Comparison of ENCODE assay signal across 8 mouse cellular contexts in the genomic region with DNA sequence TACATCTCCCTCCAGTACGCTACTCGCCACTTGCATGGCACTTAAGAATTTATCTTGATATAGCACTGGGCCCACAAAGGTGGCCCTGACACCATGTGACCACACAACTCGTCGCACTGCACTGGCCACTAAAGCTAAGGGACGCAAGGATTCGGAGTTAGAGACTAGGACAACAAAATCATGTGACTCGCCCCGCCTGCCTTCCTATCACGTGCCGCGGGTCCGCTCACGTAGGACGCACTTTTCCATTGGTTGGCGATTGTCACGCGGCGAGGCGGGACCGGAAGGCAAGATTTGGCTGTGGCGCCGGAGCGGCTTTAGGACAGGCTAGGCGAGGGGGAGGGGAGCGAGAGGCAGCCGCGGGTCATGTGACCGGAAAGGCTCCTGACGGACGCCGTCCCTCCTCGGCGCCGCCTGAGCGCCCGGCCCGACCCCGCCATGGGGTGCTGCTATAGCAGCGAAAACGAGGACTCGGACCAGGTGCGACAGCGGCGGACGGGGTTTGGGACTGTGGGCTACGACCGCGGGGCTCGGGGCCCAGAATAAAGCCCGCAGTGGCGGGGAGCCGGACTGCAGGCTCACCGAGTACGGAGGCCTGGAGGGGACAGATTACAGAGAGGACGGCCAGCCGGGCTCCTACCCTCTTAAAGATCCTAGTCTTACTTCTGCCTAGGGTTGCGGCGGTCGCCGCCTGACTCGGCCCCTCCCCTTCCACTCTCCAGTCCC. TPM values are rescaled to one million over a fixed set of nuclear protein-coding genes. Genes with fewer than 3 reads are reported as not detected.
A peak's percentile ranks its signal among the peaks of the same experiment; 100 is the strongest.
DNase-seq lines count a peak whose midpoint lies in the region; ATAC-seq and TF ChIP-seq lines count a peak whose summit lies in the region.

A gene (plus strand): TSS at position 344 of the 726 bp plus-strand sequence.

- peak; percentile 98 for ATAC-seq in kidney, embryonic 14.5 days (ENCODE audit: low FRiP score, low TSS enrichment)
- ATAC-seq in limb, embryonic 15.5 days (ENCODE audit: insufficient number of reproducible peaks, low FRiP score, low TSS enrichment, low read depth), result peak; percentile 98

- peaks cover 36% of the 10 kb centered on the region for H3K4me1 ChIP-seq in bone marrow macrophage, adult 2 months (ENCODE audit: control insufficient read depth, insufficient read depth, low read length)
- peaks cover 15% of the 10 kb centered on the region; the same call in 1 of the 2 replicates for H3K4me1 ChIP-seq in embryonic fibroblast, embryonic 13.5 days (ENCODE audit: control insufficient read depth, insufficient read depth, low read length)
- H3K4me1 ChIP-seq in kidney, embryonic 14.5 days (ENCODE audit: control insufficient read depth, insufficient read depth, low read length), result peaks cover 18% of the 10 kb centered on the region
- H3K4me1 ChIP-seq in limb, embryonic 15.5 days, result peaks cover 26% of the 10 kb centered on the region

- H3K4me2 ChIP-seq in kidney, embryonic 14.5 days (replicated peaks; ENCODE audit: low read depth, low read length), result peak within 1 kb of the TSS; percentile 63
- H3K4me2 ChIP-seq in limb, embryonic 15.5 days, result peak within 1 kb of the TSS; percentile 64

- TF ChIP-seq POLR2A in bone marrow macrophage, adult 2 months (IDR thresholded peaks at IDR 0.05; ENCODE audit: borderline replicate concordance, low read depth, low read length), result no peak
- peak; percentile 95 for TF ChIP-seq POLR2A in embryonic fibroblast, embryonic 13.5 days (IDR thresholded peaks at IDR 0.05; ENCODE audit: low read depth, low read length)

- 0 out of 2 replicates have a peak, but pooled peaks cover 3% of the 10 kb centered on the region for H3K9me3 ChIP-seq in kidney, embryonic 14.5 days (ENCODE audit: control insufficient read depth, low read length)
- H3K9me3 ChIP-seq in limb, embryonic 15.5 days, result no peaks in the 10 kb centered on the region

- H3K27ac ChIP-seq in bone marrow macrophage, adult 2 months (ENCODE audit: insufficient read depth, low read depth, low read length), result peak within 1 kb of the TSS; percentile 96
- H3K27ac ChIP-seq in embryonic fibroblast, embryonic 13.5 days (ENCODE audit: insufficient read depth, low read length), result peak within 1 kb of the TSS; percentile 75
- peak within 1 kb of the TSS; percentile 80 for H3K27ac ChIP-seq in kidney, embryonic 14.5 days (ENCODE audit: low read depth, low read length)
- peak within 1 kb of the TSS; percentile 98 for H3K27ac ChIP-seq in limb, embryonic 15.5 days

- peak within 1 kb of the TSS; percentile 65 for H3K4me3 ChIP-seq in bone marrow macrophage, adult 2 months (ENCODE audit: insufficient read depth, low read length)
- peak within 1 kb of the TSS; percentile 96 for H3K4me3 ChIP-seq in embryonic fibroblast, embryonic 13.5 days (ENCODE audit: insufficient read depth, low read length)
- peak within 1 kb of the TSS; percentile 54 for H3K4me3 ChIP-seq in kidney, embryonic 14.5 days (ENCODE audit: low read length)
- H3K4me3 ChIP-seq in limb, embryonic 15.5 days, result peak within 1 kb of the TSS; percentile 89

- H3K9ac ChIP-seq in kidney, embryonic 14.5 days (ENCODE audit: low read depth, low read length), result peak within 1 kb of the TSS; percentile 81
- peak within 1 kb of the TSS; percentile 96 for H3K9ac ChIP-seq in limb, embryonic 15.5 days

- TF ChIP-seq CTCF in bone marrow macrophage, adult 2 months (IDR thresholded peaks at IDR 0.05; ENCODE audit: low read depth, low read length), result no peak
- TF ChIP-seq CTCF in embryonic fibroblast, embryonic 13.5 days (IDR thresholded peaks at IDR 0.05; ENCODE audit: borderline replicate concordance, insufficient read depth, low read length), result no peak

- DNase-seq in A20 (ENCODE audit: low read depth, low spot score), result peak; percentile 100
- peak; percentile 100 for DNase-seq in heart, adult 9 months (ENCODE audit: low spot score in 2 of 2)
- peak; percentile 99 for DNase-seq in monocyte, adult 2 months (ENCODE audit: low read depth in 1 of 2, low spot score in 2 of 2)
- peak; percentile 99 for DNase-seq in spleen, postnatal 36 days (ENCODE audit: low spot score in 2 of 2)

- H3K27me3 ChIP-seq in kidney, embryonic 14.5 days (ENCODE audit: control insufficient read depth, insufficient read depth, low read length), result no peaks in the 10 kb centered on the region
- no peaks in the 10 kb centered on the region for H3K27me3 ChIP-seq in limb, embryonic 15.5 days

- peaks cover 18% of the 10 kb centered on the region for H3K36me3 ChIP-seq in kidney, embryonic 14.5 days (ENCODE audit: control insufficient read depth, insufficient read depth, low read length)
- H3K36me3 ChIP-seq in limb, embryonic 15.5 days, result peaks cover 26% of the 10 kb centered on the region

- WGBS in kidney, embryonic 14.5 days, result under 1% methylated on average over 60 of the region's 61 CpGs
- WGBS in limb, embryonic 15.5 days, result under 1% methylated on average over 61 of the region's 61 CpGs

RNA-seq across cellular contexts. Expression of the gene that starts here (rescaled TPM):
- polyA plus RNA-seq in bone marrow macrophage, adult 2 months (2012; ENCODE audit: insufficient read depth, insufficient read length, missing spikeins), result 205 and 219 TPM in 2 replicates
- polyA plus RNA-seq in embryonic fibroblast, embryonic 13.5 days (2011; ENCODE audit: insufficient read length, low read depth, missing spikeins), result 132 and 151 TPM in 2 replicates
- polyA plus RNA-seq in kidney, embryonic 14.5 days (2014; fragmentation: Nextera tagmentation; extraction: Ambion mirVana), result 135 and 152 TPM in 2 replicates
- polyA plus RNA-seq in limb, embryonic 15.5 days (2015; fragmentation: Nextera tagmentation; extraction: Ambion mirVana), result 166 and 174 TPM in 2 replicates

Comparison
In these comparisons a context has a peak if more than half of its experiments do, and no peak if none do; other contexts are left out.
1. Peak in every context shown above with its lines: DNase-seq, ATAC-seq, H3K4me3 ChIP-seq and H3K27ac ChIP-seq.